Mouse (Mus musculus): ENCODE data around the gene Dlgap3. TPM values are rescaled to one million over a fixed set of nuclear protein-coding genes. Genes with fewer than 3 reads are reported as not detected.

Gene Dlgap3
- polyA plus RNA-seq, 1 experiment = 42.7 TPM

DNA sequence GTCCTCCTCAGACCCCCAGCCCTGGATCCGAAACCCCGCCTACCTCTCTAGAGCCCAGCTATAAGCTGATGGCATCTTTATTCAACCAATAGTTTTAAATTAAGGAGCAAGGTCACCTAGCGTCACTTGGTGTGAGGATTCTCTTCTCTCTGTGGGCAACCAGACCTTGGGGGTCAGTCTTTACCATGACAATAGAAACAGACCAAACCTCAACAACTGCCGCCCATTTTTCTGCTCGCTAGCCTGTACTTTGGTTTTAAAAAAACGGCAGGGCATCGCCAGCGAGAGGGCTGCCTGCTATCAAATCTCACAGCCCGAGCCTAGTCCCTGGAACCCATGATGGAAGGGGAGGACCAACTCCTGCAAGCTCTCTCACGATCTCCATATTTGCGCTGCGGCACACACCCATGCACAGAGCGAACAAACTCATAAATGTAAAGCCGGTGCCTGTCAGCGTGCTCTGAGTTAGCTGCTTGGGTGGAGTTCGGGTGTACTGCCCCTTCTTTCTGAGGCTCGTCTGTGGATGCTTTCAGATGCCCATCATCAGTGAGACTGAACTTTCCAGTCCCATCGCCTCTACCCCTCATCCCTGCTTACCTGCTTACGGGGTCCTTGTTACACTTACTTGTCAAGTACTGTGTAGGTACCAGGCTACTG lies 55.6 kb downstream of the Dlgap3 start:
- TF ChIP-seq POLR2A (IDR thresholded peaks at IDR 0.05; ENCODE audit: borderline replicate concordance, extremely low read depth, insufficient read depth, insufficient read length, poor library complexity, severe bottlenecking) (no peak), CTCF (IDR thresholded peaks at IDR 0.05; ENCODE audit: borderline replicate concordance, extremely low read depth, insufficient read depth, insufficient read length) (no peak)
- DNase-seq (ENCODE audit: low read depth) = no peak

- TF ChIP-seq CTCF (IDR thresholded peaks at IDR 0.05; ENCODE audit: borderline replicate concordance, extremely low read depth, insufficient read depth, insufficient read length) (no peak), POLR2A (IDR thresholded peaks at IDR 0.05; ENCODE audit: borderline replicate concordance, extremely low read depth, insufficient read depth, insufficient read length, poor library complexity, severe bottlenecking) (no peak)
- no peak for DNase-seq (ENCODE audit: low read depth)
These were observed 57.1 kb downstream of the Dlgap3 start for GRCm38 (mm10) chr4:127226067-127226466.

DNA sequence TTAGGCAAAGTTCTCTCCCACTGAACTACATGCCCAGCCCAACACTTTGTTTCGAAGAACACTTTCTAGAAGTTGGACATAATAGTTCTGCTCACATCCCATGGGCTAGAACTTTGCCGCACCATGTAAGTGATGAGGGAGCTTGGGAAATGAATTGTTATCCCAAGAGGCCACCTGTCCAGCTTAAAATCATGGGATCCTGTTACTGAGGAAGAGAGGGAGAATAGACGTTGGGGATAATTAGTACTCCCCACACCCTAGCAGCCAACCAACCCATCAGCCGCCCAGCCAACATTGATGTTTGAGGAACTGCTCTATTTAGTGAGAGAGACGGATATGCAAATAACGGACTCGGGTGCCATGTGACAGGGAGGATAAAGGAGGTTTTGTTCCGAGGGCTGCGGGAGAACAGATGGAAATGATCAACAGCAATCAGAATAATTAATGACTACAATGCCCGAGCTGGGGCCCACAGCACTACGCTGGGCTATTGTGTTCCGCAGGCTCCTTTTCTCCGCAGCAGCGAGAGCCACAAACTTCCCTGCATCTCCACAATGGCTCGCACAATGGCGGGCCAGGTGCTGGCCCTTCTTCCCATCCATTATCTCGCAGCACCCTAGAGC lies 58.2 kb downstream of the Dlgap3 start:
- DNase-seq (ENCODE audit: low read depth) = peak; percentile 93
- TF ChIP-seq POLR2A (IDR thresholded peaks at IDR 0.05; ENCODE audit: borderline replicate concordance, extremely low read depth, insufficient read depth, insufficient read length, poor library complexity, severe bottlenecking) = no peak
- no peak for TF ChIP-seq CTCF (IDR thresholded peaks at IDR 0.05; ENCODE audit: borderline replicate concordance, extremely low read depth, insufficient read depth, insufficient read length)

GRCm38 (mm10) chr4:127232028-127232427 lies 63.0 kb downstream of the Dlgap3 start:
- no peak for TF ChIP-seq CTCF (IDR thresholded peaks at IDR 0.05; ENCODE audit: borderline replicate concordance, extremely low read depth, insufficient read depth, insufficient read length)
- no peak for TF ChIP-seq POLR2A (IDR thresholded peaks at IDR 0.05; ENCODE audit: borderline replicate concordance, extremely low read depth, insufficient read depth, insufficient read length, poor library complexity, severe bottlenecking)
- DNase-seq (ENCODE audit: low read depth) = peak; percentile 96

- DNase-seq (ENCODE audit: low read depth) = peak; percentile 88
- TF ChIP-seq CTCF (IDR thresholded peaks at IDR 0.05; ENCODE audit: borderline replicate concordance, extremely low read depth, insufficient read depth, insufficient read length) = no peak
- TF ChIP-seq POLR2A (IDR thresholded peaks at IDR 0.05; ENCODE audit: borderline replicate concordance, extremely low read depth, insufficient read depth, insufficient read length, poor library complexity, severe bottlenecking) = no peak
These were observed 63.5 kb downstream of the Dlgap3 start for GRCm38 (mm10) chr4:127232551-127232950.

DNA sequence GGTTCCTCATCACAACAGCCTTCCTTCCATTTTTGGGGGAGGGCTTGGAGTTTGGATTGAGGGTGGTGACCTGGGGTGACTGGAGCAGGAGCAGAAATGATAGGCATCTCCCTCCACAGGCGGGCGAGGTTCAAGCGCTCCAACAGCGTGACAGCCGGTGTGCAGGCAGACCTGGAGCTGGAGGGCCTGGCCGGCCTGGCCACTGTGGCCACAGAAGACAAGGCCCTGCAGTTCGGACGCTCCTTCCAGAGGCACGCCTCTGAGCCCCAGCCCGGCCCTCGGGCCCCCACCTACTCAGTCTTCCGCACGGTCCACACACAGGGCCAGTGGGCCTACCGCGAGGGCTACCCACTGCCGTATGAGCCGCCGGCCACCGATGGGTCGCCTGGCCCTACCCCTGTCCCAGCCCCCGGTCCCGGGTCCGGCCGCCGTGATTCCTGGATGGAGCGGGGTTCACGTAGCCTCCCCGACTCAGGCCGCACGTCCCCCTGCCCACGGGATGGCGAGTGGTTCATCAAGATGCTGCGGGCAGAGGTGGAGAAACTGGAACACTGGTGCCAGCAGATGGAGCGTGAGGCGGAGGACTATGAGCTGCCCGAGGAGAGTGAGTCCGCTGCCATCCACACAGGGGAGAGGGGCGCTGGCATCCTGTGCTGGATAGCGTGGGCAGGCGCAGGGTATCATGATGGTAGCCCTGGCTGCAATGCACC lies 64.6 kb downstream of the Dlgap3 start:
- TF ChIP-seq CTCF (IDR thresholded peaks at IDR 0.05; ENCODE audit: borderline replicate concordance, extremely low read depth, insufficient read depth, insufficient read length) (no peak), POLR2A (IDR thresholded peaks at IDR 0.05; ENCODE audit: borderline replicate concordance, extremely low read depth, insufficient read depth, insufficient read length, poor library complexity, severe bottlenecking) (no peak)
- no peak for DNase-seq (ENCODE audit: low read depth)

- TF ChIP-seq POLR2A (IDR thresholded peaks at IDR 0.05; ENCODE audit: borderline replicate concordance, extremely low read depth, insufficient read depth, insufficient read length, poor library complexity, severe bottlenecking) = 0 out of 2 replicates have a peak, but pooled peaks have one; percentile 44
- TF ChIP-seq CTCF (IDR thresholded peaks at IDR 0.05; ENCODE audit: borderline replicate concordance, extremely low read depth, insufficient read depth, insufficient read length) = peak; percentile 79
- DNase-seq (ENCODE audit: low read depth) = peak; percentile 91
These were observed 66.9 kb downstream of the Dlgap3 start for GRCm38 (mm10) chr4:127235742-127236487.

GRCm38 (mm10) chr4:127236631-127237030 lies 67.6 kb downstream of the Dlgap3 start:
- TF ChIP-seq CTCF (IDR thresholded peaks at IDR 0.05; ENCODE audit: borderline replicate concordance, extremely low read depth, insufficient read depth, insufficient read length) (no peak), POLR2A (IDR thresholded peaks at IDR 0.05; ENCODE audit: borderline replicate concordance, extremely low read depth, insufficient read depth, insufficient read length, poor library complexity, severe bottlenecking) (no peak)
- DNase-seq (ENCODE audit: low read depth) = no peak

GRCm38 (mm10) chr4:127237271-127237670 lies 68.3 kb downstream of the Dlgap3 start:
- DNase-seq (ENCODE audit: low read depth) = no peak
- no peak for TF ChIP-seq POLR2A (IDR thresholded peaks at IDR 0.05; ENCODE audit: borderline replicate concordance, extremely low read depth, insufficient read depth, insufficient read length, poor library complexity, severe bottlenecking)
- TF ChIP-seq CTCF (IDR thresholded peaks at IDR 0.05; ENCODE audit: borderline replicate concordance, extremely low read depth, insufficient read depth, insufficient read length) = no peak

- TF ChIP-seq CTCF (IDR thresholded peaks at IDR 0.05; ENCODE audit: borderline replicate concordance, extremely low read depth, insufficient read depth, insufficient read length) (no peak), POLR2A (IDR thresholded peaks at IDR 0.05; ENCODE audit: borderline replicate concordance, extremely low read depth, insufficient read depth, insufficient read length, poor library complexity, severe bottlenecking) (no peak)
- no peak for DNase-seq (ENCODE audit: low read depth)
These were observed 73.7 kb downstream of the Dlgap3 start for GRCm38 (mm10) chr4:127242696-127243095.

GRCm38 (mm10) chr4:127243552-127243951 lies 74.5 kb downstream of the Dlgap3 start, which contains the start of gene Smim12:
Gene Smim12 (plus strand): TSS chr4:127243784.
- TF ChIP-seq POLR2A (IDR thresholded peaks at IDR 0.05; ENCODE audit: borderline replicate concordance, extremely low read depth, insufficient read depth, insufficient read length, poor library complexity, severe bottlenecking) = peak; percentile 92
- TF ChIP-seq CTCF (IDR thresholded peaks at IDR 0.05; ENCODE audit: borderline replicate concordance, extremely low read depth, insufficient read depth, insufficient read length) = peak; percentile 96
- peak; percentile 99 for DNase-seq (ENCODE audit: low read depth)

Data from brain, embryonic 14.5 days (tissue).